Mouse (Mus musculus): ENCODE measurements at regions not wholly inside any gene's neighbourhood (a gene's known extent, or its start where the extent isn't known, plus 50 kb on each side); places are given as distances from the start of the nearest gene placed in this dataset.

DNA sequence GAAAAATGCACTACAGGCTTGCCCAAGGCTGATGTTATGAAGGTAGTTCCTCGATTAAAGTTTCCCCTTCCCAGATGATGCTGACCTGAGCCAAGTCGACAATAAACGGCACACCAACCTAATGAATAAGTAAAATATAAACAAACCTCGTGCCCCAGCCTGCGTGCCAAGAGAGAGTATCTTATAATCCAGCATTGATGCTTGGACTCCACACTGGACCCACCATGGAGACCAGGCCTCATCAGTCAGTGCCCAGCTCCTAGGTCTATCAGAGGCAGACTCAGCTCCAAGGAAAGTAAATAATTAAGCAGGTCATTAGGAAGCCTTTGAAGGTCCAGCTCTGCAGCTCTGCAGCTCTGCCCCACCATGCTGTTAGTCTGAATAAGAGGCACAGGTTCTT lies 187.3 kb upstream of the Prox1 start:
- no peaks in the 10 kb centered on the region for H3K4me1 ChIP-seq (ENCODE audit: control insufficient read depth in 2 of 2, insufficient read depth in 2 of 2, low read length in 2 of 2)
- no peak overlapping the region for H3K4me3 ChIP-seq (ENCODE audit: control insufficient read depth in 1 of 2, insufficient read depth in 1 of 2, low read depth in 1 of 2, low read length in 2 of 2)
- H3K27ac ChIP-seq (replicated peaks in 1 of 2; ENCODE audit: control insufficient read depth in 1 of 2, insufficient read depth in 1 of 2, low read depth in 2 of 2, low read length in 2 of 2): no peak overlapping the region
- H3K36me3 ChIP-seq (ENCODE audit: control insufficient read depth, insufficient read depth, low read length): no peaks in the 10 kb centered on the region
- ATAC-seq (ENCODE audit: insufficient number of reproducible peaks, insufficient read depth, low FRiP score, low read depth): no peak
- no peaks in the 10 kb centered on the region for H3K9me3 ChIP-seq (ENCODE audit: control insufficient read depth, low read length)
- no peak overlapping the region for H3K9ac ChIP-seq (ENCODE audit: low read length)
- no peaks in the 10 kb centered on the region for H3K27me3 ChIP-seq (ENCODE audit: control insufficient read depth, insufficient read depth, low read length)
- H3K4me2 ChIP-seq (ENCODE audit: low read length): no peak overlapping the region
- WGBS: 77% methylated on average over 5 of the region's 5 CpGs

DNA sequence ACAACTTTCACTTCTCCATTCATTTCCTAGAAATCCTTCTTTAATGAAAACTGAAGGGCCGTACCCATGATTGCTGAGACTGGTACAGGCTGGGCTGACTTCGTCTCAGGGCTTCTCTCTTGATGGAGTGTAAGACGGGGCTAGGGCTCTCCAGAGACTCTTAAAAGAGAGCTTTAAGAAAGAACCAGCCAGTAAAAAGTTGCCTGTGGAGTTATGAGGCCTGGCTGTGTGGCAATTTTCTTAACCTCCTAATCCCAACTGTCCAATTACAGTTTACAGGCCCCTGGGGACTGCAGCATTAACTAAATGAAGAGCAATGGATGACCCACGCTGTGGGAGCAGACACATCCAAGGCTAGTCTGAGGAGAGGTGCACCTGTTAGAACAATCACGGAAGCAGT lies 177.1 kb upstream of the Prox1 start:
- H3K27me3 ChIP-seq (ENCODE audit: control insufficient read depth, insufficient read depth, low read length): no peaks in the 10 kb centered on the region
- no peaks in the 10 kb centered on the region for H3K4me1 ChIP-seq (ENCODE audit: control insufficient read depth in 2 of 2, insufficient read depth in 2 of 2, low read length in 2 of 2)
- no peaks in the 10 kb centered on the region for H3K9me3 ChIP-seq (ENCODE audit: control insufficient read depth, low read length)
- H3K27ac ChIP-seq (replicated peaks in 1 of 2; ENCODE audit: control insufficient read depth in 1 of 2, insufficient read depth in 1 of 2, low read depth in 2 of 2, low read length in 2 of 2): no peak overlapping the region
- ATAC-seq (ENCODE audit: insufficient number of reproducible peaks, insufficient read depth, low FRiP score, low read depth): no peak
- WGBS: 85% methylated on average over 5 of the region's 5 CpGs
- no peak overlapping the region for H3K4me3 ChIP-seq (ENCODE audit: control insufficient read depth in 1 of 2, insufficient read depth in 1 of 2, low read depth in 1 of 2, low read length in 2 of 2)
- no peak overlapping the region for H3K4me2 ChIP-seq (ENCODE audit: low read length)
- H3K9ac ChIP-seq (ENCODE audit: low read length): no peak overlapping the region
- H3K36me3 ChIP-seq (ENCODE audit: control insufficient read depth, insufficient read depth, low read length): no peaks in the 10 kb centered on the region

DNA sequence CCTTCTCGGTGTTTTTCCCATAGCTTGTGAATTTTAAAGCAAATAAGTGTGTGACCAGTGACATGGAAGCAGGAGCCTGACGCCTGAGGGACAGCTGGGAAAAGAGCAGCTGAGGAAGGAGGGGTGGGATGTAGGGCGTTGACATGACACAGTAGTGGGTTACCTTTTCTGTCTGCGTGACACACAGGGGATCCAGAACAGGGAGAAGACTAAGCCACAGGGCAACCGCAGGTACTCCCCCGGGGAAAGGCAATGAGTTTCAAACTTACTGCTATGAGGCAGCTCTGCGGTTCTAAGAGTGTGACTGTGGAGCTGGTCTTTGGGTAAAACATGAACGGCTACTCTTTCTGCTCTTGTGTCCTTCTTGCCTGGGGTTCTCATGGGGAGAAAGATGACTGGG lies 170.2 kb upstream of the Prox1 start:
- ATAC-seq (ENCODE audit: insufficient number of reproducible peaks, insufficient read depth, low FRiP score, low read depth): no peak
- no peaks in the 10 kb centered on the region for H3K4me1 ChIP-seq (ENCODE audit: control insufficient read depth in 2 of 2, insufficient read depth in 2 of 2, low read length in 2 of 2)

GRCm38 (mm10) chr1:190334471-190334870 lies 164.0 kb upstream of the Prox1 start:
- ATAC-seq (ENCODE audit: insufficient number of reproducible peaks, insufficient read depth, low FRiP score, low read depth): no peak
- no peaks in the 10 kb centered on the region for H3K4me1 ChIP-seq (ENCODE audit: control insufficient read depth in 2 of 2, insufficient read depth in 2 of 2, low read length in 2 of 2)
- no peak overlapping the region for H3K27ac ChIP-seq (replicated peaks in 1 of 2; ENCODE audit: control insufficient read depth in 1 of 2, insufficient read depth in 1 of 2, low read depth in 2 of 2, low read length in 2 of 2)
- H3K4me2 ChIP-seq (ENCODE audit: low read length): no peak overlapping the region
- no peaks in the 10 kb centered on the region for H3K36me3 ChIP-seq (ENCODE audit: control insufficient read depth, insufficient read depth, low read length)
- H3K9ac ChIP-seq (ENCODE audit: low read length): no peak overlapping the region
- no peaks in the 10 kb centered on the region for H3K9me3 ChIP-seq (ENCODE audit: control insufficient read depth, low read length)
- H3K4me3 ChIP-seq (ENCODE audit: control insufficient read depth in 1 of 2, insufficient read depth in 1 of 2, low read depth in 1 of 2, low read length in 2 of 2): no peak overlapping the region
- peaks cover 16% of the 10 kb centered on the region for H3K27me3 ChIP-seq (ENCODE audit: control insufficient read depth, insufficient read depth, low read length)
- WGBS: 27% methylated on average over 2 of the region's 2 CpGs

More for the DNA sequence above, 170.2 kb upstream of the Prox1 start:
- no peak overlapping the region for H3K9ac ChIP-seq (ENCODE audit: low read length)
- H3K27me3 ChIP-seq (ENCODE audit: control insufficient read depth, insufficient read depth, low read length): peaks cover 12% of the 10 kb centered on the region
- no peak overlapping the region for H3K4me2 ChIP-seq (ENCODE audit: low read length)
- H3K27ac ChIP-seq (replicated peaks in 1 of 2; ENCODE audit: control insufficient read depth in 1 of 2, insufficient read depth in 1 of 2, low read depth in 2 of 2, low read length in 2 of 2): no peak overlapping the region
- H3K36me3 ChIP-seq (ENCODE audit: control insufficient read depth, insufficient read depth, low read length): no peaks in the 10 kb centered on the region
- 70% methylated on average over 8 of the region's 8 CpGs for WGBS
- no peak overlapping the region for H3K4me3 ChIP-seq (ENCODE audit: control insufficient read depth in 1 of 2, insufficient read depth in 1 of 2, low read depth in 1 of 2, low read length in 2 of 2)
- H3K9me3 ChIP-seq (ENCODE audit: control insufficient read depth, low read length): no peaks in the 10 kb centered on the region

DNA sequence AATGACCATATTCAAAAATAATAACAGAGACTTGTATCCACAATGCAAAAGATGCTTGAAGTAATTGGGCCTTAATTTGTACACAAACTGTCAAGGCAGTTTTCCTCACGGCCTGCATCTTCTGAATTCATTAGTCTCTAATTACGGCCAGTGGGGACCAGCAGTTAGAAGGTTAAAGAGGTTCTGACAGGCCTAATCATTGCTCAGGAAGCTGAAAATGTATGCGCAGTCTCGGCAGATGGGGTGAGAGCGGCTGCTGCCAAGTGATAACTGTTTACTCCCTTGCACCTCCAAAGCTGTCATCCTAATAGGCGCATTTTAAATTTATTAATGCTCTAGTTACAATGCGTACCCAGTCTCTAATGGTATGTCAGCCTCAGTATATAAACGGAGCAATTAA lies 163.5 kb upstream of the Prox1 start:
- Histone ChIP-seq H3K36me3 (ENCODE audit: control insufficient read depth, insufficient read depth, low read length) (no peaks in the 10 kb centered on the region), H3K4me3 (ENCODE audit: control insufficient read depth in 1 of 2, insufficient read depth in 1 of 2, low read depth in 1 of 2, low read length in 2 of 2) (no peak overlapping the region), H3K27me3 (ENCODE audit: control insufficient read depth, insufficient read depth, low read length) (peaks cover 16% of the 10 kb centered on the region), H3K4me1 (ENCODE audit: control insufficient read depth in 2 of 2, insufficient read depth in 2 of 2, low read length in 2 of 2) (no peaks in the 10 kb centered on the region), H3K9ac (ENCODE audit: low read length) (no peak overlapping the region), H3K27ac (replicated peaks in 1 of 2; ENCODE audit: control insufficient read depth in 1 of 2, insufficient read depth in 1 of 2, low read depth in 2 of 2, low read length in 2 of 2) (no peak overlapping the region), H3K9me3 (ENCODE audit: control insufficient read depth, low read length) (no peaks in the 10 kb centered on the region), H3K4me2 (ENCODE audit: low read length) (no peak overlapping the region)
- 66% methylated on average over 8 of the region's 8 CpGs for WGBS
- ATAC-seq (ENCODE audit: insufficient number of reproducible peaks, insufficient read depth, low FRiP score, low read depth): no peak

DNA sequence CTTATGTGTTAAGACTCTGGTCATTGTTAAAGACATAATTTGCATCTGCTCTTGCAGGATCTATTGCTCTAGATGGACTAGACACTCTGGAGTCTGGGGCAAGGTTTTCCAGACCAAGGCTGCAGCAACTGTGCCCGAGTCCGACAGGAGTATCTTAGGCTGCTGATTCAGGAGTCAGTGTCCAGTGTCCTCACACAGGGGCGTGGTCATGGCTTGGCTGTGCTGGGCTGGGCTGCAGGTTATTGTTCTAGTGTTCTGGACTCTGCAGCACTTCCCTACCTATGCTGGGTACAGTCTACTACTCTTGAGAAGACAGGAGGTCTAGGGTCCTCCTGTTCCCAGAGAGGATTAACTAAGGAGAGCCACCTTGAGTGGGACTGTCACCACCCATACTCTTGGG lies 161.5 kb upstream of the Prox1 start:
- 80% methylated on average over 3 of the region's 3 CpGs for WGBS
- H3K9ac ChIP-seq (ENCODE audit: low read length): no peak overlapping the region
- no peak overlapping the region for H3K4me2 ChIP-seq (ENCODE audit: low read length)
- ATAC-seq (ENCODE audit: insufficient number of reproducible peaks, insufficient read depth, low FRiP score, low read depth): no peak
- no peaks in the 10 kb centered on the region for H3K9me3 ChIP-seq (ENCODE audit: control insufficient read depth, low read length)
- no peaks in the 10 kb centered on the region for H3K36me3 ChIP-seq (ENCODE audit: control insufficient read depth, insufficient read depth, low read length)
- no peak overlapping the region for H3K4me3 ChIP-seq (ENCODE audit: control insufficient read depth in 1 of 2, insufficient read depth in 1 of 2, low read depth in 1 of 2, low read length in 2 of 2)
- peaks cover 16% of the 10 kb centered on the region for H3K27me3 ChIP-seq (ENCODE audit: control insufficient read depth, insufficient read depth, low read length)
- no peak overlapping the region for H3K27ac ChIP-seq (replicated peaks in 1 of 2; ENCODE audit: control insufficient read depth in 1 of 2, insufficient read depth in 1 of 2, low read depth in 2 of 2, low read length in 2 of 2)
- no peaks in the 10 kb centered on the region for H3K4me1 ChIP-seq (ENCODE audit: control insufficient read depth in 2 of 2, insufficient read depth in 2 of 2, low read length in 2 of 2)

- ATAC-seq (ENCODE audit: insufficient number of reproducible peaks, insufficient read depth, low FRiP score, low read depth): no peak
- no peak overlapping the region for H3K4me3 ChIP-seq (ENCODE audit: control insufficient read depth in 1 of 2, insufficient read depth in 1 of 2, low read depth in 1 of 2, low read length in 2 of 2)
- H3K9me3 ChIP-seq (ENCODE audit: control insufficient read depth, low read length): no peaks in the 10 kb centered on the region
- no peak overlapping the region for H3K27ac ChIP-seq (replicated peaks in 1 of 2; ENCODE audit: control insufficient read depth in 1 of 2, insufficient read depth in 1 of 2, low read depth in 2 of 2, low read length in 2 of 2)
- WGBS: 86% methylated on average over 6 of the region's 6 CpGs
- H3K4me2 ChIP-seq (ENCODE audit: low read length): no peak overlapping the region
- no peak overlapping the region for H3K9ac ChIP-seq (ENCODE audit: low read length)
- no peaks in the 10 kb centered on the region for H3K36me3 ChIP-seq (ENCODE audit: control insufficient read depth, insufficient read depth, low read length)
- H3K4me1 ChIP-seq (ENCODE audit: control insufficient read depth in 2 of 2, insufficient read depth in 2 of 2, low read length in 2 of 2): no peaks in the 10 kb centered on the region
- H3K27me3 ChIP-seq (ENCODE audit: control insufficient read depth, insufficient read depth, low read length): no peaks in the 10 kb centered on the region
Measured at GRCm38 (mm10) chr1:190324562-190324961, 154.0 kb upstream of the Prox1 start.

DNA sequence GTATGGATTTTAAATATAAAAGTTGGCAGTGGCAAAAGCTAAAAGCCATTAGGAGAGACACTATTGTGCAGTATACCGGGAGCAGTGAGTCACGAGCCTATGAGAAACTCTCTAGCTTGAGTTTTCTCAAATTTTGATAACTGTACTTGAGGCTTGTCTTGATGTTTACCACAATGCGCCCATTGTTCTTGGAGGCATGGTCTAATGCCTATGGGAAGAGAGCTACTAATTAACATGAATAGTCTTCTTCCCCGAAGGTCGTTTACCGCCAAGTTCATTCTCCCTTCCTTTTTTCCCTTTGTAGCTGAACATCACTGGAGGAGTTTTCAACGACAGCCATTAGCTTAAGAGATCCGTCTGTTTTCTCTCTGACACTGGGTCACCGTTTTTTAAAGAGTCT lies 153.2 kb upstream of the Prox1 start:
- H3K36me3 ChIP-seq (ENCODE audit: control insufficient read depth, insufficient read depth, low read length): no peaks in the 10 kb centered on the region
- no peak overlapping the region for H3K27ac ChIP-seq (replicated peaks in 1 of 2; ENCODE audit: control insufficient read depth in 1 of 2, insufficient read depth in 1 of 2, low read depth in 2 of 2, low read length in 2 of 2)
- no peaks in the 10 kb centered on the region for H3K27me3 ChIP-seq (ENCODE audit: control insufficient read depth, insufficient read depth, low read length)
- no peak overlapping the region for H3K4me2 ChIP-seq (ENCODE audit: low read length)
- ATAC-seq (ENCODE audit: insufficient number of reproducible peaks, insufficient read depth, low FRiP score, low read depth): no peak
- no peak overlapping the region for H3K9ac ChIP-seq (ENCODE audit: low read length)
- H3K9me3 ChIP-seq (ENCODE audit: control insufficient read depth, low read length): no peaks in the 10 kb centered on the region
- no peak overlapping the region for H3K4me3 ChIP-seq (ENCODE audit: control insufficient read depth in 1 of 2, insufficient read depth in 1 of 2, low read depth in 1 of 2, low read length in 2 of 2)
- 80% methylated on average over 9 of the region's 9 CpGs for WGBS
- no peaks in the 10 kb centered on the region for H3K4me1 ChIP-seq (ENCODE audit: control insufficient read depth in 2 of 2, insufficient read depth in 2 of 2, low read length in 2 of 2)

Measured in heart, embryonic 14.5 days (tissue).